Mouse (Mus musculus) heart, embryonic 14.5 days (tissue): ENCODE measurements at regions not wholly inside any gene's neighbourhood (a gene's known extent, or its start where the extent isn't known, plus 50 kb on each side); places are given as distances from the start of the nearest gene placed in this dataset.
A peak's percentile ranks its signal among the peaks of the same experiment; 100 is the strongest.

Experiments
- ATAC-seq: fragments of 200-750 bp; cut with Nextera tagmentation; 2 replicates; pipeline ENCODE4 v1.8.0; 2017; ENCODE audit warnings: low read depth, moderate TSS enrichment; ENCODE audit not compliant: insufficient number of reproducible peaks, insufficient read depth, low FRiP score
- H3K27ac ChIP-seq, 2 experiments: fragments of 200-500 bp in 1 of 2; fragments of 300-500 bp in 1 of 2; sonication (generic) in 1 of 2; replicated peaks in 1 of 2; 2 replicates each; pipeline ENCODE4 v1.5.1; 2012 to 2014; ENCODE audit warnings: low read depth in 2 of 2, low read length in 2 of 2, control low read depth in 1 of 2, mild to moderate bottlenecking in 1 of 2, mixed read lengths in 1 of 2; ENCODE audit not compliant: control insufficient read depth in 1 of 2, insufficient read depth in 1 of 2
- H3K27me3 ChIP-seq: fragments of 300-500 bp; sonication (generic); 2 replicates; pipeline ENCODE4 v1.6.1; 2014; ENCODE audit warnings: mild to moderate bottlenecking, low read length, control low read depth; ENCODE audit not compliant: control insufficient read depth, insufficient read depth
- H3K36me3 ChIP-seq: fragments of 300-500 bp; sonication (generic); 2 replicates; pipeline ENCODE4 v1.6.1; 2014; ENCODE audit warnings: mild to moderate bottlenecking, control low read depth, low read length, mixed read lengths; ENCODE audit not compliant: control insufficient read depth, insufficient read depth
- H3K4me1 ChIP-seq, 2 experiments: fragments of 200-500 bp in 1 of 2; fragments of 300-500 bp in 1 of 2; sonication (generic) in 1 of 2; 2 replicates each; pipeline ENCODE4 v1.6.1; 2012 to 2014; ENCODE audit warnings: low read length in 2 of 2, control low read depth in 1 of 2, mixed read lengths in 1 of 2; ENCODE audit not compliant: control insufficient read depth in 2 of 2, insufficient read depth in 2 of 2
- H3K4me2 ChIP-seq: fragments of 300-500 bp; sonication (generic); 2 replicates; pipeline ENCODE4 v1.6.1; 2014; ENCODE audit warnings: mild to moderate bottlenecking, low read length
- H3K4me3 ChIP-seq, 2 experiments: fragments of 200-500 bp in 1 of 2; fragments of 300-500 bp in 1 of 2; sonication (generic) in 1 of 2; 2 replicates each; pipeline ENCODE4 v1.5.1; 2012 to 2014; ENCODE audit warnings: low read length in 2 of 2, mild to moderate bottlenecking in 2 of 2, control low read depth in 1 of 2, low read depth in 1 of 2, moderate library complexity in 1 of 2; ENCODE audit not compliant: control insufficient read depth in 1 of 2, insufficient read depth in 1 of 2
- H3K9ac ChIP-seq: fragments of 300-500 bp; sonication (generic); 2 replicates; pipeline ENCODE4 v1.6.1; 2014; ENCODE audit warnings: mild to moderate bottlenecking, low read length
- H3K9me3 ChIP-seq: fragments of 300-500 bp; sonication (generic); 2 replicates; pipeline ENCODE4 v1.6.1; 2016; ENCODE audit warnings: low read length, control low read depth; ENCODE audit not compliant: control insufficient read depth
- WGBS: fragments of 180-500 bp; shearing (Covaris S2); extraction: QIAGEN DNeasy Blood & Tissue Kit; methylation state at CpG from one replicate; pipeline ENCODE4 v1.1.7; 2014; 5-methylcytosine and 5-hydroxymethylcytosine counted together

- WGBS: 82% methylated on average over 6 of the region's 6 CpGs
- no peak overlapping the region for H3K4me2 ChIP-seq
- no peaks in the 10 kb centered on the region for H3K27me3 ChIP-seq
- no peaks in the 10 kb centered on the region for H3K9me3 ChIP-seq
- ATAC-seq: no peak
- no peaks in the 10 kb centered on the region for H3K36me3 ChIP-seq
- no peak overlapping the region for H3K4me3 ChIP-seq
- H3K9ac ChIP-seq: no peak overlapping the region
- no peak overlapping the region for H3K27ac ChIP-seq
- H3K4me1 ChIP-seq: peaks cover 22 to 24% of the 10 kb centered on the region in 2 experiments
Measured at GRCm38 (mm10) chr4:131374527-131375290, 430.5 kb downstream of the Matn1 start.

DNA sequence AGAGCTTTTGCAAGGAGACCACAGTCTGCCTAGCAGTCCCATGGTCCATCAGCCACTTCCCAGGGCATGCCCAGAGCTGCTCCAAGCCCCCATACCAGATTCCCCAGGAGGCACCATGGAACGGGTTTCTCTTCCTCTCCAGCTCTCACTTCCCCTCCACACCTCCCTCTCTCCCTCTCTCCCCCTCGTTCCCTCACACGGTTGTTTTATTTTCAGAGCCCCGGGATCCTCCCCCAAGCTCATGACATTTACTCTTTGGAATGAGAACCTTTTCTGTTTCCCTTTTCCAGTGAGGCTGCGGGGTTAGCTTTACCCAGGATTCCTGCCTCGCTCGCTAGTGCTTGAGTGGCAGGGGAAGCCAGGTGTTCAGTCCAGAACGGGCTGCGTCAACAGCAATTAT is 436.9 kb downstream of the Matn1 start:
- Histone ChIP-seq H3K9ac (no peak overlapping the region), H3K9me3 (no peaks in the 10 kb centered on the region), H3K36me3 (no peaks in the 10 kb centered on the region), H3K27ac (peak overlapping the region; percentile 62 to 76), H3K27me3 (no peaks in the 10 kb centered on the region), H3K4me2 (peak overlapping the region; percentile 39), H3K4me3 (no peak overlapping the region), H3K4me1 (peaks cover 28 to 30% of the 10 kb centered on the region in 2 experiments)
- 19% methylated on average over 9 of the region's 9 CpGs for WGBS
- no peak for ATAC-seq

DNA sequence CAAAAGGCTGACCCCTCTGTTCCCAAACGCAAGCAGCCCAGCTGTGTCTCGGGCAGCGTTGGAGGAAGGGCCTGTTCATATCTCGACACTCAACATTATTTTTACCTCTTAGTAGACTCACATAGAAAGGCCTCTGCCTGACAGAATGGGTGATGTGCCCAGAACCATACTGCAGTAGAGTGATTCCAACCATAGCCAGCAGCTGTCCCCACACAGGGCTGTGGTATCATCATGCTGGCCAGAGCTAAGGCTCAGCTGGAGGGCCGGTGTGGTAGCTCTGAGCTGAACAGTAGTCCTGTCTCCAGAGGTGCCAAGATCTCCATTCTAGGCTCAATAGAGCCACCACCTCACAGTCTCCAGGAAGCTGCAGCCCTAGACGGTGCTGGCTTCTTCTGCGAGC is 437.3 kb downstream of the Matn1 start:
- WGBS: 56% methylated on average over 7 of the region's 7 CpGs
- Histone ChIP-seq H3K4me3 (no peak overlapping the region), H3K27ac (peak overlapping the region; percentile 62 to 76), H3K36me3 (no peaks in the 10 kb centered on the region), H3K27me3 (no peaks in the 10 kb centered on the region), H3K4me2 (peak overlapping the region; percentile 39; the same call in 1 of the 2 replicates), H3K9ac (no peak overlapping the region), H3K9me3 (no peaks in the 10 kb centered on the region), H3K4me1 (peaks cover 28 to 30% of the 10 kb centered on the region in 2 experiments)
- ATAC-seq: no peak

DNA sequence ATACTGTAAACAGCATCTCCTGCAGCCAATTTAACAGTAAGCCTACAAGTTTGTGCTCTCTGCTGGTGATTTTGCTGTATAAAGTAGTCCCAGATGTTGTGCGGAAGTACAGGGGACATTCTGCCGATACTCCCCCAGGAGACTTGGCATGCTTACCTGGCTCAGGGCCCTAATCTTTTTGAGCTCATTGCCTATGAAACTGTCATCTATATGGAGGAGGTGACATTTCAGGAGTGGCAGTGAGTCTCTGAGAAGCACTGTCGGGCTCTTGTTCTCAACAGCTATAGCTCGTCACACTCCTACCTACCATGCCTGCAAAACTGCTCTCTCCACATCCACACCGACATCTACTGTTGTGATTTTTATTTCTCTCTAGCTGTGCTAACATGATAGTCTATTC is 439.7 kb downstream of the Matn1 start:
- Histone ChIP-seq H3K4me1 (peaks cover 23 to 28% of the 10 kb centered on the region in 2 experiments), H3K9me3 (no peaks in the 10 kb centered on the region; the same call in 1 of the 2 replicates), H3K4me2 (no peak overlapping the region), H3K27me3 (no peaks in the 10 kb centered on the region), H3K36me3 (no peaks in the 10 kb centered on the region), H3K27ac (no peak overlapping the region), H3K9ac (no peak overlapping the region), H3K4me3 (no peak overlapping the region)
- 71% methylated on average over 5 of the region's 5 CpGs for WGBS
- no peak for ATAC-seq

DNA sequence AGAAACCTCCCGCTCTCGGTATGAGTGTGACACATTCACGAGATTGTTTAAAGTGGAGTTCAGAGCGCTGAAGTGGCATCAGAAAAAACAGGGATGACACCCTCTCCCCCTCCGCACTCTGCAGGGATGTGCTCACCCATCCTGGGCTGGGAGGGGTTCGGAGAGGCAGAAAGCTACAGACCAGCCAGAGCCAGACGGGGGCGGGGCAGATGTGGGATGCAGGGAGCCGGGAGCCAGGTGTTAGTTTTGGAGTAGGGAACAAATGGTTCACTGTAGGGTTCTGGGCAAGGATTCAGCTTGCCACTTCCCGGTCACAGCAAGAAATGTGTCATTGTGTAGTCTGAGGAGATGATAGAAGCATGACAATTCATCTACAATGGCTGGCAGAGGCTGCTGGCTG is 442.8 kb downstream of the Matn1 start:
- Histone ChIP-seq H3K4me1 (peaks cover 2 to 8% of the 10 kb centered on the region in 2 experiments; a peak in 2 of 4 replicates), H3K27ac (no peak overlapping the region), H3K4me2 (no peak overlapping the region), H3K4me3 (no peak overlapping the region), H3K36me3 (no peaks in the 10 kb centered on the region), H3K27me3 (no peaks in the 10 kb centered on the region), H3K9me3 (no peaks in the 10 kb centered on the region; the same call in 1 of the 2 replicates), H3K9ac (no peak overlapping the region)
- ATAC-seq: no peak
- WGBS: 62% methylated on average over 10 of the region's 10 CpGs

DNA sequence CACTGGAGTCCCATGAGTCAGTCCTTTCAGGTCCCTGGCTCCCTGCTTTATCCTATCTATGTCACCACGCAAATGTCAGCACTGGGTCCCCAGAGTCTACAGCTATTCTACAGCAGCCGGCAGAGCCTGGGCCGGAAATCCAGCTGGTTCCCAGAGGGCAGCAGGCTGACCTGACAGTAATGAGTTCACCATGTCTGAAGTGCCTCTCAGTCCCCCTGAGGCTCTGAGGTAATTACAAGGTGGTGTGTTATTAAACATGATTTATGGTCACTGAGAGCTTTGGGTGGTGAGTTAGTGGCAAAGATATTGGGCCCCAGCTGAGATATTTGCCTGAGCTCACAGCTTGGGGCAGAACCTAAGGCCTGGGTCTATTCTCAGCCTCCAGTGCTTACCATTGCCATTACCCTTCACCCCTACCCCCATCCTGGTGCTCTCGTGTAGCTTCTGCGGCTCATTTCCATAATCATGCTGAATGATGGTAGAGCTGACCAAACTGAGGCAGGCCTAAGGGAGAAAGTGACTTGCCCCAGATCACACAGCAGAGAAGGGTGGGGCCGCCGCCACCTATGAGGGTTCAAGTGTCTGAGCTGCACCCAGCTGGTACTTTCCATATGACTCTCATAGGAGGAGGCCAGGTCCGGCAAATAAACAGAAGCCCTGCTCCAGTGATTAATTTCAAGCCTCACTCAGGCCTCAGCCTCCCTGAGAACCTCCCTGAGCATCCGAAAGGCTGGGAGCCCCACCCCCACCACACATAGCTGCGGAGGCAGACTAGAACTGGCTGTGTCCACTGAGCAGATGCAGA is 446.8 kb downstream of the Ptpru start:
- Histone ChIP-seq H3K9ac (no peak overlapping the region), H3K9me3 (no peaks in the 10 kb centered on the region; the same call in 1 of the 2 replicates)
- 63% methylated on average over 10 of the region's 10 CpGs for WGBS

GRCm38 (mm10) chr4:131391924-131392297 is 446.2 kb downstream of the Ptpru start:
- WGBS: 88% methylated on average over 3 of the region's 3 CpGs
- ATAC-seq: no peak
- no peaks in the 10 kb centered on the region for H3K36me3 ChIP-seq
- no peak overlapping the region for H3K4me2 ChIP-seq
- peaks cover 0 to 2% of the 10 kb centered on the region in 2 experiments; a peak in 1 of 4 replicates for H3K4me1 ChIP-seq
- H3K27me3 ChIP-seq: no peaks in the 10 kb centered on the region
- H3K9me3 ChIP-seq: no peaks in the 10 kb centered on the region; the same call in 1 of the 2 replicates
- no peak overlapping the region for H3K9ac ChIP-seq
- no peak overlapping the region for H3K4me3 ChIP-seq
- no peak overlapping the region for H3K27ac ChIP-seq

More for the DNA sequence above, 446.8 kb downstream of the Ptpru start:
- H3K4me2 ChIP-seq: no peak overlapping the region
- H3K27me3 ChIP-seq: no peaks in the 10 kb centered on the region
- no peak overlapping the region for H3K27ac ChIP-seq
- H3K4me3 ChIP-seq: no peak overlapping the region
- peaks cover 0 to 2% of the 10 kb centered on the region in 2 experiments; a peak in 1 of 4 replicates for H3K4me1 ChIP-seq
- no peaks in the 10 kb centered on the region for H3K36me3 ChIP-seq
- no peak for ATAC-seq
